Mouse (Mus musculus): ENCODE results near the gene Ms4a4c.

DNA sequence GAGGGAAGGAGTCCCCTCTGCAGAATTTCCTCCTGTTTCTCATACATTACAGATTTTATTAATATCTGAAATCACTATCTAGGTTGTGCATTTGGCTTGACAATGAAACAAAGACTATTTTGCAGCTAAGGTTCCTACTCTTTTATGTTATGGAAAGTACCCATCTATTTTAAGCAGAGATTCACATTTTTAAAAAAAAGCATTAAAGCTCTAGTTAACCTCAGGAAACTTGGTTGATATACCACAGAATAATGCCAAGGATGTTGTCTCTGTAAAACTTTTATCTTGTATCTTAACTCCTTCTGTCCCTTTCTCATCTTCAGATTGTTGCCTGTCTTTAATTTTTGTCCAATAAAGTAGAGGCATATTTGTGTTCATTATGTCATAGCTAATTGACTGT lies 8.8 kb upstream of the Ms4a4c start:
- TF ChIP-seq EP300 (IDR thresholded peaks at IDR 0.05; ENCODE audit: low read depth) (no peak), CTCF (IDR thresholded peaks at IDR 0.05; ENCODE audit: low read depth) (no peak)

All from liver, postnatal 0 days (tissue).